Mouse (Mus musculus) olfactory bulb, adult 2 months (tissue): ENCODE data around the gene Ano6.

Experiments used
- CTCF ChIP-seq: fragments of 200-500 bp; IDR thresholded peaks from 2 replicates; pipeline ENCODE4 v1.5.1; 2012; ENCODE audit warnings: low read depth, mild to moderate bottlenecking, low read length, moderate library complexity; ENCODE audit not compliant: insufficient read depth
- POLR2A ChIP-seq: fragments of 200-500 bp; IDR thresholded peaks from 2 replicates; pipeline ENCODE4 v1.6.1; 2012; ENCODE audit warnings: mild to moderate bottlenecking, low read depth, low read length, moderate library complexity; ENCODE audit not compliant: insufficient read depth

DNA sequence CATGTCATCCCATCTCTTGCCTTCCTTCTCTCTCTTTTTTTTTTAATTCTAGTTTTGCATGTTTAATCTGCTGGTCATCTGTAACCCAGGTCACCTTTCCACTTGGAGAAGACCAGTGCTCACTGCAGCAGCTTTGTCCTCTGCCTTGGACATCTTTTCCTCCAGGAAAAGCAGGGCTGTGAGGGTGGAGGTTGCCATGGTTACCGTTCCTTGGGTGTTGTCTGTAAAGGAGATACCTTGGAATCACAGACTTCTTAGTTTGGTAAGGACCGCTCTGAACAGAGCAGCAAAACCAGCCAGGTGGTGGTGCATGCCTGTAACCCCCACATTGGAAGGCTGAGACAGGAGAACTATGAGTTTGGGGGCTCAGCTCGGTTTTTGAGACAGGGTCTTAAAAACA is 26.9 kb downstream of the Ano6 start:
- no peak for TF ChIP-seq CTCF
- TF ChIP-seq POLR2A = no peak
